Mouse (Mus musculus) gastrocnemius, postnatal 25 days (tissue): ENCODE measurements around the gene Wnt10b. TPM values are rescaled to one million over a fixed set of nuclear protein-coding genes. Genes with fewer than 3 reads are reported as not detected.
A peak's percentile ranks its signal among the peaks of the same experiment; 100 is the strongest.
"Not testable (repeated sequence)": the region's sequence is repeated elsewhere in the genome, so short reads cannot be mapped to it uniquely, and the experiment has no call there.

Experiments
- DNase-seq: peaks from one replicate; pipeline ENCODE4 v3.0.0; 2022
- total RNA-seq, 2 experiments: library from RNA; stranded (reverse); gene quantifications; 1 replicate in 1 of 2; 2 replicates in 1 of 2; pipeline ENCODE4 v1.2.3; 2021

Wnt10b gene
- total RNA-seq, 2 experiments from 2014 or later: 0.79 to 1.7 TPM

GRCm38 (mm10) chr15:98772511-98773211 lies 5.3 kb downstream of the Wnt10b start:
- no peak for DNase-seq

- no peak for DNase-seq
Observed at GRCm38 (mm10) chr15:98771813-98772425, 6.0 kb downstream of the Wnt10b start.

GRCm38 (mm10) chr15:98768259-98768658 lies 9.7 kb downstream of the Wnt10b start:
- DNase-seq: no peak

- DNase-seq: no peak
Observed at GRCm38 (mm10) chr15:98765929-98766328, 12.0 kb downstream of the Wnt10b start.

- peak; percentile 94 for DNase-seq
Observed at GRCm38 (mm10) chr15:98762670-98763529, 15.1 kb downstream of the Wnt10b start, which contains the start of gene Arf3. Gene Arf3 (minus strand): TSS chr15:98763214.

GRCm38 (mm10) chr15:98762201-98762621 lies 15.7 kb downstream of the Wnt10b start:
- DNase-seq: peak; percentile 77

GRCm38 (mm10) chr15:98754125-98754524 lies 23.8 kb downstream of the Wnt10b start:
- no peak for DNase-seq

- DNase-seq: no peak
Observed at GRCm38 (mm10) chr15:98753021-98753423, 24.9 kb downstream of the Wnt10b start.

GRCm38 (mm10) chr15:98749093-98749492 lies 28.9 kb downstream of the Wnt10b start:
- no peak for DNase-seq

GRCm38 (mm10) chr15:98747296-98747695 lies 30.7 kb downstream of the Wnt10b start:
- no peak for DNase-seq

GRCm38 (mm10) chr15:98746344-98746965 lies 31.5 kb downstream of the Wnt10b start:
- DNase-seq: no peak

- DNase-seq: not testable (repeated sequence)
Observed at GRCm38 (mm10) chr15:98743863-98744262, 34.1 kb downstream of the Wnt10b start.

- DNase-seq: no peak
Observed at GRCm38 (mm10) chr15:98742766-98743428, 35.1 kb downstream of the Wnt10b start.

- DNase-seq: no peak
Observed at GRCm38 (mm10) chr15:98740219-98740618, 37.7 kb downstream of the Wnt10b start.

- DNase-seq: no peak
Observed at GRCm38 (mm10) chr15:98738796-98739195, 39.2 kb downstream of the Wnt10b start.

GRCm38 (mm10) chr15:98737881-98738280 lies 40.1 kb downstream of the Wnt10b start:
- no peak for DNase-seq

GRCm38 (mm10) chr15:98736521-98736920 lies 41.4 kb downstream of the Wnt10b start:
- DNase-seq: no peak

- DNase-seq: no peak
Observed at GRCm38 (mm10) chr15:98733976-98734566, 43.9 kb downstream of the Wnt10b start.

GRCm38 (mm10) chr15:98733370-98733769 lies 44.6 kb downstream of the Wnt10b start:
- no peak for DNase-seq

GRCm38 (mm10) chr15:98732006-98732531 lies 45.9 kb downstream of the Wnt10b start:
- no peak for DNase-seq

- DNase-seq: no peak
Observed at GRCm38 (mm10) chr15:98730790-98731189, 47.2 kb downstream of the Wnt10b start.
